Mouse (Mus musculus) embryonic stem cell, embryonic (primary cell): ENCODE results near the gene Ttll3.

ENCODE experiments used
- CTCF ChIA-PET, 4 experiments: fragments of 300-600 bp in 2 of 4; fragments of 350-600 bp in 2 of 4; sonication (Branson Sonifier 250); formaldehyde crosslinking; loops; one replicate each; lab custom pipeline; 2022; ENCODE audit warnings: inconsistent platforms in 2 of 4; lab: Charles Lee
- POLR2A ChIA-PET, 4 experiments: fragments of 300-600 bp in 2 of 4; fragments of 350-600 bp in 2 of 4; sonication (Branson Sonifier 250); formaldehyde crosslinking; loops; one replicate each; lab custom pipeline; 2022; ENCODE audit warnings: antibody characterized with exemption in 4 of 4, inconsistent platforms in 1 of 4; lab: Charles Lee

Gene Ttll3

GRCm38 (mm10) chr6:113388960-113389359, at the start of gene Ttll3:
TSS of gene Ttll3 (plus strand) at chr6:113389260.
- ChIA-PET POLR2A (interaction anchor here in 3 of 4 experiments (0.6 to 12.1 kb wide), 20 partner anchors 7 to 343 kb away, joined by 3 to 114 read pairs (median 4); partner anchors contain the start of gene Arpc4 (in 1 of the 3)), CTCF (interaction anchor here in 2 of 4 experiments (0.6 to 1.6 kb wide), 4 partner anchors 9 to 38 kb away, joined by 4 to 6 read pairs (median 4); no protein-coding TSS in a partner anchor)

GRCm38 (mm10) chr6:113341574-113341973, 47.5 kb upstream of the Ttll3 start:
- ChIA-PET CTCF (no interaction called here), POLR2A (interaction anchor here in 2 of 4 experiments (0.7 to 3.2 kb wide), 7 partner anchors 8 to 51 kb away, joined by 3 to 9 read pairs (median 4); partner anchors contain the start of gene Ogg1 (in 1 of the 2))

- POLR2A ChIA-PET = interaction anchor here in 3 of 4 experiments (0.5 to 1.9 kb wide), 11 partner anchors 15 to 198 kb away, joined by 3 to 7 read pairs (median 3); partner anchors contain the start of gene Ogg1 (in 1 of the 3)
- CTCF ChIA-PET = interaction anchor here in 2 of 4 experiments (0.7 kb wide), 2 partner anchors 12 to 342 kb away, joined by 3 to 8 read pairs; no protein-coding TSS in a partner anchor
These were observed 46.8 kb upstream of the Ttll3 start for GRCm38 (mm10) chr6:113342297-113342696.

GRCm38 (mm10) chr6:113343177-113344092, 45.6 kb upstream of the Ttll3 start, which contains the start of gene Camk1:
TSS of gene Camk1 (minus strand) at chr6:113343984.
- POLR2A ChIA-PET = interaction anchor here in 3 of 4 experiments (0.9 to 2.4 kb wide), 33 partner anchors 9 to 139 kb away, joined by 3 to 11 read pairs (median 4); partner anchors contain the start of genes Brpf1 (in 1 of the 3), Creld1 (in 1 of the 3), Il17rc (in 1 of the 3) and Jagn1 (in 1 of the 3)
- CTCF ChIA-PET = interaction anchor here in 3 of 4 experiments (0.6 to 1.5 kb wide), 6 partner anchors 23 to 151 kb away, joined by 3 to 7 read pairs (median 3); no protein-coding TSS in a partner anchor

GRCm38 (mm10) chr6:113344321-113344720, 44.7 kb upstream of the Ttll3 start:
- ChIA-PET POLR2A (interaction anchor here (0.7 to 2.4 kb wide), 37 partner anchors 9 to 268 kb away, joined by 3 to 11 read pairs (median 4); partner anchors contain the start of genes Brpf1 (in 1 of the 4), Creld1 (in 1 of the 4), Il17rc (in 1 of the 4) and Jagn1 (in 1 of the 4)), CTCF (interaction anchor here in 2 of 4 experiments (0.6 to 1.5 kb wide), 5 partner anchors 24 to 150 kb away, joined by 3 to 7 read pairs (median 3); no protein-coding TSS in a partner anchor)

GRCm38 (mm10) chr6:113346897-113347296, 42.2 kb upstream of the Ttll3 start:
- CTCF ChIA-PET = interaction anchor here in 2 of 4 experiments (0.6 to 0.9 kb wide), 2 partner anchors 15 to 77 kb away, joined by 3 read pairs; no protein-coding TSS in a partner anchor
- POLR2A ChIA-PET = interaction anchor here in 2 of 4 experiments (0.6 to 1.0 kb wide), 5 partner anchors 22 to 335 kb away, joined by 3 to 6 read pairs (median 3); no protein-coding TSS in a partner anchor

- CTCF ChIA-PET = interaction anchor here in 1 of 4 experiments (0.6 kb wide), 1 partner anchor 30 kb away, joined by 3 read pairs; no protein-coding TSS in a partner anchor
These were observed 38.5 kb upstream of the Ttll3 start for GRCm38 (mm10) chr6:113350538-113350937.

GRCm38 (mm10) chr6:113351161-113351560, 37.9 kb upstream of the Ttll3 start:
- ChIA-PET CTCF (no interaction called here), POLR2A (interaction anchor here (0.7 to 3.5 kb wide), 12 partner anchors 9 to 45 kb away, joined by 3 to 19 read pairs (median 4); partner anchors contain the start of gene Ogg1 (in 1 of the 4))

More at GRCm38 (mm10) chr6:113350538-113350937, 38.5 kb upstream of the Ttll3 start:
- POLR2A ChIA-PET = interaction anchor here (1.0 to 3.5 kb wide), 16 partner anchors 8 to 400 kb away, joined by 3 to 19 read pairs (median 4); partner anchors contain the start of gene Ogg1 (in 1 of the 4)

- CTCF ChIA-PET = interaction anchor here in 2 of 4 experiments (0.6 to 1.3 kb wide), 2 partner anchors 10 to 15 kb away, joined by 3 read pairs; no protein-coding TSS in a partner anchor
These were observed 37.4 kb upstream of the Ttll3 start for GRCm38 (mm10) chr6:113351653-113352052.

GRCm38 (mm10) chr6:113352820-113353219, 36.2 kb upstream of the Ttll3 start:
- CTCF ChIA-PET = interaction anchor here in 1 of 4 experiments (0.6 to 1.3 kb wide), 3 partner anchors 9 to 174 kb away, joined by 3 to 4 read pairs (median 3); partner anchors contain the start of gene Jagn1
- POLR2A ChIA-PET = interaction anchor here (0.6 to 2.8 kb wide), 15 partner anchors 9 to 344 kb away, joined by 3 to 14 read pairs (median 3); partner anchors contain the start of genes Camk1 (in 3 of the 4) and Tatdn2 (in 1 of the 4)

More at GRCm38 (mm10) chr6:113351653-113352052, 37.4 kb upstream of the Ttll3 start:
- POLR2A ChIA-PET = interaction anchor here (0.7 to 3.5 kb wide), 12 partner anchors 9 to 45 kb away, joined by 3 to 19 read pairs (median 4); partner anchors contain the start of gene Ogg1 (in 1 of the 4)

GRCm38 (mm10) chr6:113353696-113354095, 35.4 kb upstream of the Ttll3 start:
- CTCF ChIA-PET = interaction anchor here in 2 of 4 experiments (0.6 to 0.7 kb wide), 2 partner anchors 49 to 59 kb away, joined by 3 to 4 read pairs; no protein-coding TSS in a partner anchor
- POLR2A ChIA-PET = interaction anchor here in 2 of 4 experiments (0.7 to 2.8 kb wide), 7 partner anchors 8 to 84 kb away, joined by 3 to 14 read pairs (median 6); partner anchors contain the start of gene Camk1 (in 2 of the 2)

- POLR2A ChIA-PET = interaction anchor here in 3 of 4 experiments (0.8 to 2.4 kb wide), 9 partner anchors 8 to 35 kb away, joined by 3 to 8 read pairs (median 3); partner anchors contain the start of gene Camk1 (in 2 of the 3)
- CTCF ChIA-PET = interaction anchor here (0.6 to 1.4 kb wide), 5 partner anchors 9 to 39 kb away, joined by 3 to 11 read pairs (median 3); no protein-coding TSS in a partner anchor
These were observed 27.6 kb upstream of the Ttll3 start for GRCm38 (mm10) chr6:113361476-113361875.

- POLR2A ChIA-PET = interaction anchor here in 3 of 4 experiments (0.8 to 2.4 kb wide), 13 partner anchors 9 to 56 kb away, joined by 3 to 8 read pairs (median 3); partner anchors contain the start of gene Camk1 (in 3 of the 3)
- CTCF ChIA-PET = interaction anchor here (0.6 to 1.4 kb wide), 4 partner anchors 10 to 40 kb away, joined by 3 to 11 read pairs (median 3); no protein-coding TSS in a partner anchor
These were observed 26.8 kb upstream of the Ttll3 start for GRCm38 (mm10) chr6:113362241-113362640.

- POLR2A ChIA-PET = interaction anchor here in 3 of 4 experiments (0.6 to 4.8 kb wide), 24 partner anchors 9 to 665 kb away, joined by 3 to 26 read pairs (median 4); partner anchors contain the start of genes Camk1 (in 2 of the 3), Brpf1 (in 1 of the 3) and Ogg1 (in 1 of the 3)
- CTCF ChIA-PET = interaction anchor here in 1 of 4 experiments (0.8 kb wide), 1 partner anchor 63 kb away, joined by 3 read pairs; no protein-coding TSS in a partner anchor
These were observed 24.4 kb upstream of the Ttll3 start for GRCm38 (mm10) chr6:113364518-113365135.

GRCm38 (mm10) chr6:113366639-113367038, 22.4 kb upstream of the Ttll3 start:
- POLR2A ChIA-PET = interaction anchor here (0.7 to 7.2 kb wide), 27 partner anchors 9 to 321 kb away, joined by 3 to 65 read pairs (median 7); partner anchors contain the start of genes Arpc4 (in 2 of the 4), Brpf1 (in 2 of the 4), Camk1 (in 2 of the 4) and Thumpd3 (in 1 of the 4)
- CTCF ChIA-PET = no interaction called here

GRCm38 (mm10) chr6:113367574-113367973, 21.5 kb upstream of the Ttll3 start:
- ChIA-PET POLR2A (interaction anchor here (0.6 to 7.2 kb wide), 57 partner anchors 8 to 329 kb away, joined by 3 to 65 read pairs (median 5); partner anchors contain the start of genes Camk1 (in 3 of the 4), Arpc4 (in 2 of the 4), Brpf1 (in 2 of the 4) and Rpusd3 (in 2 of the 4)), CTCF (interaction anchor here in 3 of 4 experiments (0.7 to 1.9 kb wide), 7 partner anchors 12 to 199 kb away, joined by 3 to 5 read pairs (median 3); partner anchors contain the start of gene Ogg1 (in 1 of the 3))
